Comparison of ENCODE assay signal across 20 mouse cellular contexts in the genomic region with DNA sequence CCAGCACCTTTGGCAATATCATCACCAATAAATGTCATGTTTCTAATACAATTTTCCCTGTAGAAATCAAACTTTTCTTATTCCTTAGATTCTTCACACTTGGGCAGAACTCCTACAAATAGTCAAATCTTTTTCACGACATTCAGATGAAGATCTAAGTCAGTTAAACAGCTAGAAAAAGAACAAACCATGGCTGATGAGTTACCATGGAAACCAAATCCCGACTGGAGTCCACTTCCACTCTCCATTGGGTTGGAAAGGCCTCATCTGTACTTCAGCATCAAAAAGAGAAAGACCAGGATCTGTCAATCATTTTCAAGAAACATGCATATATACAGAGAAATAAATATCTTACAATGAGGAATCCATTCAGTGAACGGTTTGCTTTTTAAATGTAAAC.
DNase-seq lines count a peak whose midpoint lies in the region; ATAC-seq and TF ChIP-seq lines count a peak whose summit lies in the region.
"Had no signal": no experiment of that assay in that cellular context is flagged by ENCODE, and none has a peak within 500 bp of the region (broad histone marks: within the 10 kb centered on the region; RNA-seq: fewer than 3 reads in every experiment).

No protein-coding gene starts in this region.

- peak; percentile 82 for ATAC-seq in frontal cortex, adult (ENCODE audit: low TSS enrichment)
- no peak for ATAC-seq in midbrain, embryonic 14.5 days (ENCODE audit: low FRiP score, low TSS enrichment)
- no peak for ATAC-seq in midbrain, embryonic 11.5 days (ENCODE audit: low FRiP score)
- ATAC-seq: forebrain, embryonic 15.5 days had no signal

- WGBS in midbrain, embryonic 14.5 days, result 23% methylated on average over 3 of the region's 3 CpGs
- 43% methylated on average over 3 of the region's 3 CpGs for WGBS in midbrain, embryonic 11.5 days

- H3K36me3 ChIP-seq in midbrain, embryonic 14.5 days (ENCODE audit: control insufficient read depth, insufficient read depth, low read length), result no peaks in the 10 kb centered on the region
- no peaks in the 10 kb centered on the region for H3K36me3 ChIP-seq in midbrain, embryonic 11.5 days (ENCODE audit: control insufficient read depth, insufficient read depth, low read length)
- H3K36me3 ChIP-seq: embryonic facial prominence, embryonic 10.5 days; forebrain, embryonic 15.5 days; heart, embryonic 15.5 days had no signal

- no peak overlapping the region for H3K27ac ChIP-seq in midbrain, embryonic 14.5 days (replicated peaks; ENCODE audit: low read depth, low read length)
- H3K27ac ChIP-seq in midbrain, embryonic 11.5 days (ENCODE audit: low read depth, low read length), result no peak overlapping the region
- H3K27ac ChIP-seq: embryonic facial prominence, embryonic 10.5 days; forebrain, embryonic 15.5 days; heart, adult 2 months; heart, embryonic 15.5 days; hindbrain, embryonic 14.5 days had no signal

- 0 out of 2 replicates have a peak, but pooled peaks cover 3% of the 10 kb centered on the region for H3K4me1 ChIP-seq in midbrain, embryonic 14.5 days (ENCODE audit: control insufficient read depth, insufficient read depth, low read length)
- no peaks in the 10 kb centered on the region for H3K4me1 ChIP-seq in midbrain, embryonic 11.5 days (ENCODE audit: control insufficient read depth, insufficient read depth, low read length)
- H3K4me1 ChIP-seq: embryonic facial prominence, embryonic 10.5 days; forebrain, embryonic 15.5 days; heart, embryonic 15.5 days had no signal

- DNase-seq in frontal cortex, postnatal 10 days (ENCODE audit: low spot score in 2 of 2), result no peak
- peak; percentile 65 for DNase-seq in midbrain, embryonic 14.5 days
- no peak for DNase-seq in midbrain, embryonic 11.5 days (ENCODE audit: low spot score, missing footprints)
- peak; percentile 27 for DNase-seq in R1 (ENCODE audit: low read depth, low spot score)
- DNase-seq in brain, embryonic 14.5 days (ENCODE audit: low read depth), result peak; percentile 60
- no peak for DNase-seq in yolk sac, embryonic 10.5 days (ENCODE audit: low spot score)
- DNase-seq: adrenal gland, adult 8-10 months; adrenal gland, postnatal 36 days; cerebellum, adult 18-20 months; cerebellum, adult 9-11 months; gastrocnemius, postnatal 14 days; heart, adult 2 months; heart, postnatal 14 days had no signal

- no peak for TF ChIP-seq CTCF in brain, embryonic 14.5 days (IDR thresholded peaks at IDR 0.05; ENCODE audit: borderline replicate concordance, extremely low read depth, insufficient read depth, insufficient read length)

- H3K27me3 ChIP-seq in midbrain, embryonic 14.5 days (ENCODE audit: control insufficient read depth, insufficient read depth, low read length), result no peaks in the 10 kb centered on the region
- no peaks in the 10 kb centered on the region for H3K27me3 ChIP-seq in midbrain, embryonic 11.5 days (ENCODE audit: control insufficient read depth, insufficient read depth, low read length)
- H3K27me3 ChIP-seq: CH12.LX; forebrain, embryonic 15.5 days; heart, embryonic 15.5 days had no signal

- no peak for TF ChIP-seq POLR2A in brain, embryonic 14.5 days (IDR thresholded peaks at IDR 0.05; ENCODE audit: borderline replicate concordance, extremely low read depth, insufficient read depth, insufficient read length, poor library complexity, severe bottlenecking)

- no peak overlapping the region for H3K9ac ChIP-seq in midbrain, embryonic 14.5 days (replicated peaks; ENCODE audit: low read length)
- no peak overlapping the region for H3K9ac ChIP-seq in midbrain, embryonic 11.5 days (ENCODE audit: low read length)
- H3K9ac ChIP-seq: forebrain, embryonic 15.5 days; heart, embryonic 15.5 days; hindbrain, embryonic 14.5 days had no signal

- H3K4me2 ChIP-seq in midbrain, embryonic 14.5 days (ENCODE audit: low read length), result no peak overlapping the region
- no peak overlapping the region for H3K4me2 ChIP-seq in midbrain, embryonic 11.5 days
- H3K4me2 ChIP-seq: forebrain, embryonic 15.5 days; heart, embryonic 11.5 days; heart, embryonic 15.5 days; hindbrain, embryonic 14.5 days had no signal

- no peak overlapping the region for H3K4me3 ChIP-seq in midbrain, embryonic 14.5 days (replicated peaks; ENCODE audit: low read depth, low read length)
- no peak overlapping the region for H3K4me3 ChIP-seq in midbrain, embryonic 11.5 days (ENCODE audit: low read depth, low read length)
- H3K4me3 ChIP-seq: embryonic facial prominence, embryonic 10.5 days; forebrain, embryonic 15.5 days; heart, adult 2 months; heart, embryonic 15.5 days had no signal

- no peaks in the 10 kb centered on the region for H3K9me3 ChIP-seq in midbrain, embryonic 14.5 days (ENCODE audit: control insufficient read depth, low read length)
- H3K9me3 ChIP-seq in midbrain, embryonic 11.5 days (ENCODE audit: control insufficient read depth, low read length), result no peaks in the 10 kb centered on the region
- H3K9me3 ChIP-seq: embryonic facial prominence, embryonic 10.5 days; forebrain, embryonic 15.5 days; heart, embryonic 15.5 days had no signal

Comparison
In these comparisons a context has a peak if more than half of its experiments do, and no peak if none do; other contexts are left out.
1. DNase-seq: peak in midbrain, embryonic 14.5 days (single experiment), R1 (single experiment) and brain, embryonic 14.5 days (single experiment); none in frontal cortex, postnatal 10 days (0 of 2), midbrain, embryonic 11.5 days (single experiment) and yolk sac, embryonic 10.5 days (single experiment).